In the genomic region with DNA sequence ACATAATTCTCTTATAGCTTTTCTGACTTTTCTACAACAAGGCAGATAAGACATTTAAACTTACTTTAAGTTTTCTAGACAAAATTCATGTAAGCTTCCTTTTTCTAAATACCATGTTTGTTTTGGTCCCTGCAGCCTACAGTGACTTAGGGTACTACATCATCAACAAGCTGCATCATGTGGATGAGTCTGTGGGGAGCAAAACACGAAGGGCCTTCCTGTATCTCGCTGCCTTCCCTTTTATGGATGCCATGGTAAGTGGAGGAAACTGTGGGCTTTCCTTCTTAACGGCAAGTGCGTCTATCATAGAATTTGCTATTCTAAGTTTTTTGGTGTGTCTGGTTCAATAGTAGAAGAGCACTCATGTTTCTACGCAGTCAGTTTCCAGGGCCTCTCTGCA, we compare ENCODE assay signal across 28 mouse cellular contexts.
DNase-seq lines count a peak whose midpoint lies in the region; ATAC-seq and TF ChIP-seq lines count a peak whose summit lies in the region.
"Had no signal": no experiment of that assay in that cellular context is flagged by ENCODE, and none has a peak within 500 bp of the region (broad histone marks: within the 10 kb centered on the region; RNA-seq: fewer than 3 reads in every experiment).

No protein-coding gene starts in this region.

- H3K79me2 ChIP-seq in heart, adult 2 months (replicated peaks; ENCODE audit: control insufficient read depth, insufficient read depth, low read length), result no peaks in the 10 kb centered on the region

- H3K36me3 ChIP-seq in heart, adult 2 months (ENCODE audit: control insufficient read depth, insufficient read depth, low read length), result peaks cover 4% of the 10 kb centered on the region
- peaks cover 32% of the 10 kb centered on the region for H3K36me3 ChIP-seq in megakaryocyte, embryonic 14.5 days (replicated peaks; ENCODE audit: low read length)
- H3K36me3 ChIP-seq: embryonic facial prominence, embryonic 12.5 days had no signal

- ATAC-seq in megakaryocyte, adult 5-6 weeks (ENCODE audit: poor library complexity, severe bottlenecking), result no peak
- ATAC-seq in common myeloid progenitor, adult 5-6 weeks (replicated peaks; ENCODE audit: low read depth, poor library complexity, severe bottlenecking), result peak; percentile 56; the same call in 1 of the 2 replicates
- 0 out of 2 replicates have a peak, but pooled peaks have one; percentile 35 for ATAC-seq in megakaryocyte progenitor cell, adult 5-6 weeks (replicated peaks; ENCODE audit: poor library complexity)
- ATAC-seq: activated CD4-positive, CD25-positive, alpha-beta regulatory T cell, adult 4 months; CD4-positive, CD25-positive, alpha-beta regulatory T cell, adult 4 months; forebrain, embryonic 13.5 days; forebrain, embryonic 15.5 days; forebrain, postnatal 0 days; Patski had no signal

- TF ChIP-seq POLR2A in heart, adult 2 months (IDR thresholded peaks at IDR 0.05; ENCODE audit: insufficient read depth, low read depth, low read length), result no peak

- 83% methylated on average over 5 of the region's 5 CpGs for WGBS in heart, adult 2 months

- H3K27ac ChIP-seq in heart, adult 2 months, result peak overlapping the region; percentile 36
- H3K27ac ChIP-seq: embryonic facial prominence, embryonic 10.5 days; embryonic facial prominence, embryonic 12.5 days; forebrain, embryonic 13.5 days; forebrain, embryonic 15.5 days had no signal

- no peak overlapping the region for H3K4me3 ChIP-seq in heart, adult 2 months
- peak overlapping the region; percentile 46 for H3K4me3 ChIP-seq in megakaryocyte, embryonic 14.5 days (replicated peaks)
- H3K4me3 ChIP-seq: embryonic facial prominence, embryonic 10.5 days; embryonic facial prominence, embryonic 12.5 days; forebrain, embryonic 13.5 days; forebrain, embryonic 15.5 days had no signal

- no peak for TF ChIP-seq EP300 in heart, adult 2 months (IDR thresholded peaks at IDR 0.05; ENCODE audit: insufficient read depth, low read depth, low read length)

- no peak for DNase-seq in heart, adult 2 months
- DNase-seq in heart, postnatal 25 days (ENCODE audit: low spot score), result no peak
- DNase-seq in adrenal gland, adult 18-20 months (ENCODE audit: low spot score in 2 of 2), result no peak
- no peak for DNase-seq in left cerebral cortex, adult 9 months (ENCODE audit: low spot score in 2 of 2)
- DNase-seq: adrenal gland, adult 2 months; adrenal gland, postnatal 10 days; adrenal gland, postnatal 25 days; B cell, adult 2 months; cerebellum, adult 11 months; cerebellum, adult 18-20 months; cerebellum, adult 8-10 months; cerebellum, adult 9-11 months; cerebellum, postnatal 14 days; cerebellum, postnatal 36 days; forebrain, postnatal 0 days had no signal

- intact Hi-C loops in heart, adult 2 months (cut with DNase I), result no loop called here
- intact Hi-C loops in heart, postnatal 25 days (cut with DNase I), result no loop called here

- H3K4me1 ChIP-seq in heart, adult 2 months (ENCODE audit: control insufficient read depth, insufficient read depth, low read length), result peaks cover 13% of the 10 kb centered on the region
- H3K4me1 ChIP-seq in megakaryocyte, embryonic 14.5 days, result peaks cover 39% of the 10 kb centered on the region

- no peak overlapping the region for H3K9ac ChIP-seq in heart, adult 2 months (ENCODE audit: low read depth, low read length)
- H3K9ac ChIP-seq: embryonic facial prominence, embryonic 12.5 days; forebrain, embryonic 13.5 days; forebrain, embryonic 15.5 days; forebrain, postnatal 0 days had no signal

- TF ChIP-seq CTCF in heart, adult 2 months (IDR thresholded peaks at IDR 0.05), result no peak

- H3K27me3 ChIP-seq in heart, adult 2 months (ENCODE audit: control insufficient read depth, insufficient read depth, low read length), result no peaks in the 10 kb centered on the region
- no peaks in the 10 kb centered on the region for H3K27me3 ChIP-seq in megakaryocyte, embryonic 14.5 days (replicated peaks)
- H3K27me3 ChIP-seq: CH12.LX; embryonic facial prominence, embryonic 12.5 days; forebrain, embryonic 13.5 days; forebrain, embryonic 15.5 days; Patski had no signal

- no peaks in the 10 kb centered on the region for H3K9me3 ChIP-seq in megakaryocyte, embryonic 14.5 days
- H3K9me3 ChIP-seq: embryonic facial prominence, embryonic 10.5 days; embryonic facial prominence, embryonic 12.5 days; forebrain, embryonic 13.5 days; forebrain, embryonic 15.5 days; G1E had no signal
